Mouse (Mus musculus) intestine, embryonic 14.5 days (tissue): ENCODE data around the gene Grin2b. TPM values are rescaled to one million over a fixed set of nuclear protein-coding genes. Genes with fewer than 3 reads are reported as not detected.
"Not testable (repeated sequence)": the region's sequence is repeated elsewhere in the genome, so short reads cannot be mapped to it uniquely, and the experiment has no call there.

ENCODE experiments used
- ATAC-seq: fragments of 200-750 bp; cut with Nextera tagmentation; replicated peaks from 2 replicates; pipeline ENCODE4 v1.8.0; 2017; ENCODE audit warnings: low read depth, moderate number of reproducible peaks, moderate TSS enrichment, moderate library complexity; ENCODE audit not compliant: low FRiP score, low TSS enrichment
- DNase-seq: peaks from one replicate; pipeline ENCODE4 v3.0.0-alpha.2; 2018; ENCODE audit warnings: low spot score
- H3K27ac ChIP-seq: fragments of 300-500 bp; sonication (generic); 2 replicates; pipeline ENCODE4 v1.5.1; 2014; ENCODE audit warnings: low read depth, mild to moderate bottlenecking, control low read depth
- H3K27me3 ChIP-seq: fragments of 300-500 bp; sonication (generic); replicated peaks from 2 replicates; pipeline ENCODE4 v1.6.1; 2014; ENCODE audit warnings: low read length, control low read depth; ENCODE audit not compliant: control insufficient read depth, insufficient read depth
- H3K36me3 ChIP-seq: fragments of 300-500 bp; sonication (generic); 2 replicates; pipeline ENCODE4 v1.6.1; 2014; ENCODE audit warnings: low read length, control low read depth; ENCODE audit not compliant: control insufficient read depth, insufficient read depth
- H3K4me1 ChIP-seq: fragments of 300-500 bp; sonication (generic); replicated peaks from 2 replicates; pipeline ENCODE4 v1.6.1; 2014; ENCODE audit warnings: low read length, control low read depth, mixed read lengths; ENCODE audit not compliant: control insufficient read depth, insufficient read depth
- H3K4me2 ChIP-seq: fragments of 300-500 bp; sonication (generic); 2 replicates; pipeline ENCODE4 v1.6.1; 2014; ENCODE audit warnings: low read length
- H3K4me3 ChIP-seq: fragments of 300-500 bp; sonication (generic); 2 replicates; pipeline ENCODE4 v1.5.1; 2014; ENCODE audit warnings: low read depth, low read length, control low read depth, mixed read lengths
- H3K9ac ChIP-seq: fragments of 300-500 bp; sonication (generic); 2 replicates; pipeline ENCODE4 v1.6.1; 2014; ENCODE audit warnings: mild to moderate bottlenecking, low read length
- H3K9me3 ChIP-seq: fragments of 300-500 bp; sonication (generic); 2 replicates; pipeline ENCODE4 v1.6.1; 2016; ENCODE audit warnings: low read length, control low read depth; ENCODE audit not compliant: control insufficient read depth
- WGBS: fragments of 180-500 bp; shearing (Covaris S2); extraction: QIAGEN DNeasy Blood & Tissue Kit; methylation state at CpG from one replicate; pipeline ENCODE4 v1.1.7; 2014; 5-methylcytosine and 5-hydroxymethylcytosine counted together
- polyA plus RNA-seq: library from polyadenylated mRNA; unstranded; fragments of >200 nt; fragmentation: Nextera tagmentation; extraction: Ambion mirVana; gene quantifications from 2 replicates; pipeline ENCODE4 v1.2.1, GENCODE M21; 2014

Grin2b gene
- polyA plus RNA-seq, 1 experiment from 2014 or later = 0.77 TPM

DNA sequence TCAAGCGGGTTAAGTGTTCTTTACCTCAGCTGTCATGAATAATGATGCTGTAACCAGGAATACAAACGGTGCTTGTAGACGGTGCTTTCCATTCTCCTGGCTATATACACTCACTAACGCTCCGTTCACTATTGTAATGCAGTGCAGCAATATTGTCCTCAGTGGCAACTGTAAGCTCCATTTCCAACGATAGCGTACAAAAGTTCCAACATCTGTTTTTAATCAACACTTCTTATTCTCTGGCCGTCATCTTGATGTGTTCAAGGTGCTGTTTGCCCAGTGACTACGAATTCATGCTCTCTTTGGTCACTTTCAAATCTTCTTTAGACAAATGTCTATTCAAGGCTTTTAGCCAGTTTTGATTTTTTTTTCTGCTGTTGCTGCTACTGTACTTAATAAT lies 480.8 kb downstream of the Grin2b start:
- Histone ChIP-seq H3K27ac (no peak overlapping the region), H3K27me3 (no peaks in the 10 kb centered on the region), H3K4me1 (no peaks in the 10 kb centered on the region), H3K4me2 (no peak overlapping the region), H3K9ac (no peak overlapping the region), H3K4me3 (no peak overlapping the region), H3K9me3 (0 out of 2 replicates have a peak, but pooled peaks cover 6% of the 10 kb centered on the region), H3K36me3 (no peaks in the 10 kb centered on the region)
- no peak for ATAC-seq
- 46% methylated on average over 9 of the region's 9 CpGs for WGBS
- DNase-seq = no peak

GRCm38 (mm10) chr6:135691561-135691960 lies 481.8 kb downstream of the Grin2b start:
- no peaks in the 10 kb centered on the region for H3K36me3 ChIP-seq
- H3K4me3 ChIP-seq = no peak overlapping the region
- H3K9me3 ChIP-seq = 0 out of 2 replicates have a peak, but pooled peaks cover 6% of the 10 kb centered on the region
- no peaks in the 10 kb centered on the region for H3K4me1 ChIP-seq
- DNase-seq (no peak), ATAC-seq (no peak)
- no peaks in the 10 kb centered on the region for H3K27me3 ChIP-seq
- 87% methylated on average over 7 of the region's 7 CpGs for WGBS
- no peak overlapping the region for H3K27ac ChIP-seq
- no peak overlapping the region for H3K9ac ChIP-seq
- no peak overlapping the region for H3K4me2 ChIP-seq

GRCm38 (mm10) chr6:135687926-135688325 lies 485.4 kb downstream of the Grin2b start:
- Histone ChIP-seq H3K9ac (no peak overlapping the region), H3K27ac (no peak overlapping the region), H3K4me1 (no peaks in the 10 kb centered on the region), H3K36me3 (no peaks in the 10 kb centered on the region), H3K4me3 (no peak overlapping the region), H3K9me3 (0 out of 2 replicates have a peak, but pooled peaks cover 6% of the 10 kb centered on the region), H3K27me3 (no peaks in the 10 kb centered on the region), H3K4me2 (no peak overlapping the region)
- no peak for DNase-seq
- ATAC-seq = no peak
- WGBS = 46% methylated on average over 9 of the region's 9 CpGs

- Histone ChIP-seq H3K4me1 (no peaks in the 10 kb centered on the region; the same call in 1 of the 2 replicates), H3K4me2 (no peak overlapping the region), H3K9ac (no peak overlapping the region), H3K27me3 (no peaks in the 10 kb centered on the region), H3K9me3 (no peaks in the 10 kb centered on the region), H3K36me3 (no peaks in the 10 kb centered on the region), H3K27ac (no peak overlapping the region), H3K4me3 (no peak overlapping the region)
- 78% methylated on average over 2 of the region's 2 CpGs for WGBS
- ATAC-seq (no peak), DNase-seq (no peak)
Measured at GRCm38 (mm10) chr6:135684206-135684605, 489.1 kb downstream of the Grin2b start.

GRCm38 (mm10) chr6:135681423-135681822 lies 491.9 kb downstream of the Grin2b start:
- H3K9ac ChIP-seq, H3K9me3 ChIP-seq, H3K4me1 ChIP-seq, H3K4me3 ChIP-seq, H3K36me3 ChIP-seq, ATAC-seq, H3K27me3 ChIP-seq, H3K27ac ChIP-seq, DNase-seq, H3K4me2 ChIP-seq: not testable (repeated sequence)
- 83% methylated on average over 4 of the region's 4 CpGs for WGBS

DNA sequence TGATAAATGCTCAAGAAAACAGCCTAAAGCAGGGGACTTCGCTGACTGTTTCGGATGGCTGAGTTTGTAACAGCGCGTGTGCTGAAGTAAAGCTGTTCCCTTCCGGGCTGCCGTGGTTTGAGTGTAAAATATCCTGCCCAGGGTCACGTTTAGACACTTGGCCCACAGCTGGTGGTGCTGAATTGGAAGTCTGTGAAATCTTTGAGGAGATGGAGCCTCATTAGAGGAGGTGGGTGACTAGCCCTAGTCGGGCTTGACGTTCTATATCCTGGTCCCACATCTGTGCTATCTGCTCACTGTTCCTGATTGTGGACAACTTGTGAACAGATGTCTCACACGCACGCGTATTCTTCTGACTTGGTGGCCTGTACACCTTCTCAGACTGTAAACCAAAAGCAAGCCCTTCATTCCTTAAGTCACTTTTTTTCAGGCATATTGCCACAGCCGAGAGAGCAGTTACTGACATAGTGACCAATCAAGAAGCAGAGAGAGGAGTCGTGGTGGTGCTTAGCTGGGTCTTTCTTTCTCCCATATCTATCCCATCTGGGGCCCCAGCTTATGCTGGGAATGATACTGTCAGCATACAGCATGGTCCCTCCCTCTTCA lies 493.1 kb downstream of the Grin2b start:
- no peak overlapping the region for H3K4me3 ChIP-seq
- peaks cover 5% of the 10 kb centered on the region; the same call in 1 of the 2 replicates for H3K9me3 ChIP-seq
- H3K27me3 ChIP-seq = no peaks in the 10 kb centered on the region
- H3K36me3 ChIP-seq = no peaks in the 10 kb centered on the region
- no peak overlapping the region for H3K9ac ChIP-seq
- 61% methylated on average over 14 of the region's 14 CpGs for WGBS
- no peak overlapping the region for H3K27ac ChIP-seq
- ATAC-seq = no peak
- no peak for DNase-seq
- no peak overlapping the region for H3K4me2 ChIP-seq
- peaks cover under 1% of the 10 kb centered on the region; the same call in 1 of the 2 replicates for H3K4me1 ChIP-seq

GRCm38 (mm10) chr6:135674380-135674779 lies 498.9 kb downstream of the Grin2b start:
- no peak overlapping the region for H3K27ac ChIP-seq
- H3K9ac ChIP-seq = no peak overlapping the region
- H3K4me3 ChIP-seq = no peak overlapping the region
- DNase-seq = no peak
- H3K36me3 ChIP-seq = no peaks in the 10 kb centered on the region
- H3K4me2 ChIP-seq = no peak overlapping the region
- peaks cover 3% of the 10 kb centered on the region; the same call in 1 of the 2 replicates for H3K4me1 ChIP-seq
- H3K27me3 ChIP-seq = no peaks in the 10 kb centered on the region
- no peak for ATAC-seq
- H3K9me3 ChIP-seq = peaks cover 5% of the 10 kb centered on the region; the same call in 1 of the 2 replicates
- WGBS = 19% methylated on average over 4 of the region's 4 CpGs

DNA sequence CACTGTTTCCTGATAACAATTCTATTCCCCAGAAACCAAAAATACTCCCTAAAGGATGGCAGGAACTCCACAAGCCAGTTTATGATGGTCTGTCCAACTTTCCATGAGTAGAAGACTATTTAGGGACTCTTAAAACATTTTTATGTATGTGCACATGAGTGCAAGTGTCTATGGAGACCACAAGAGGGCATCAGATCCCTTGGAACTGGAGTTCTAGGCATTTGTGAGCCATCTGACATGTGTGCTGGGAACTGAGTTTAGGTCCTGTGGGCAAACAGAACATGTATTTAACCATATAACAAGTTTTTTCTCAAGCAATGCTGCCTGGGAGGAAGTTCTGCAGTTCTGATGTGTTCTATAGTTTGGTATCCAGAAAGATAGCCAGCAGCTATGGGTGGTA lies 501.3 kb downstream of the Grin2b start:
- DNase-seq = no peak

More for the DNA sequence above, 501.3 kb downstream of the Grin2b start:
- H3K36me3 ChIP-seq = no peaks in the 10 kb centered on the region
- H3K27me3 ChIP-seq = no peaks in the 10 kb centered on the region
- H3K4me3 ChIP-seq = no peak overlapping the region
- H3K4me2 ChIP-seq = no peak overlapping the region
- H3K9me3 ChIP-seq = peaks cover 5% of the 10 kb centered on the region; the same call in 1 of the 2 replicates
- peaks cover 3% of the 10 kb centered on the region; the same call in 1 of the 2 replicates for H3K4me1 ChIP-seq
- no peak for ATAC-seq
- H3K27ac ChIP-seq = no peak overlapping the region
- H3K9ac ChIP-seq = no peak overlapping the region
